Mouse (Mus musculus) hindbrain, embryonic 10.5 days (tissue): ENCODE measurements around the gene Skor1. TPM values are rescaled to one million over a fixed set of nuclear protein-coding genes. Genes with fewer than 3 reads are reported as not detected.

Experiments used
- DNase-seq: peaks from one replicate; pipeline ENCODE4 v3.0.0-alpha.2; 2017; ENCODE audit warnings: low spot score
- H3K27ac ChIP-seq: fragments of 300-500 bp; sonication (generic); 2 replicates; pipeline ENCODE4 v1.5.1; 2016; ENCODE audit warnings: mild to moderate bottlenecking, moderate library complexity
- H3K27me3 ChIP-seq: fragments of 300-500 bp; sonication (generic); 2 replicates; pipeline ENCODE4 v1.6.1; 2016; ENCODE audit warnings: mild to moderate bottlenecking; ENCODE audit not compliant: poor library complexity, insufficient read depth, severe bottlenecking
- H3K36me3 ChIP-seq: fragments of 300-500 bp; sonication (generic); 2 replicates; pipeline ENCODE4 v1.6.1; 2016; ENCODE audit warnings: mild to moderate bottlenecking, moderate library complexity
- H3K4me1 ChIP-seq: fragments of 300-500 bp; sonication (generic); replicated peaks from 2 replicates; pipeline ENCODE4 v1.6.1; 2016; ENCODE audit warnings: mild to moderate bottlenecking
- H3K4me3 ChIP-seq: fragments of 300-500 bp; sonication (generic); 2 replicates; pipeline ENCODE4 v1.5.1; 2016; ENCODE audit warnings: mild to moderate bottlenecking, moderate library complexity
- H3K9me3 ChIP-seq: fragments of 300-500 bp; sonication (generic); 2 replicates; pipeline ENCODE4 v1.6.1; 2016; ENCODE audit warnings: mild to moderate bottlenecking, moderate library complexity
- WGBS: fragments of 180-500 bp; shearing (Covaris S2); methylation state at CpG from one replicate; pipeline ENCODE4 v1.1.7; 2016; 5-methylcytosine and 5-hydroxymethylcytosine counted together
- polyA plus RNA-seq: library from polyadenylated mRNA; unstranded; fragments of >200 nt; fragmentation: Nextera tagmentation; extraction: Ambion mirVana; gene quantifications from 2 replicates; pipeline ENCODE4 v1.2.1, GENCODE M21; 2016

Gene Skor1
- polyA plus RNA-seq, 1 experiment from 2014 or later, result 6.8 TPM

DNA sequence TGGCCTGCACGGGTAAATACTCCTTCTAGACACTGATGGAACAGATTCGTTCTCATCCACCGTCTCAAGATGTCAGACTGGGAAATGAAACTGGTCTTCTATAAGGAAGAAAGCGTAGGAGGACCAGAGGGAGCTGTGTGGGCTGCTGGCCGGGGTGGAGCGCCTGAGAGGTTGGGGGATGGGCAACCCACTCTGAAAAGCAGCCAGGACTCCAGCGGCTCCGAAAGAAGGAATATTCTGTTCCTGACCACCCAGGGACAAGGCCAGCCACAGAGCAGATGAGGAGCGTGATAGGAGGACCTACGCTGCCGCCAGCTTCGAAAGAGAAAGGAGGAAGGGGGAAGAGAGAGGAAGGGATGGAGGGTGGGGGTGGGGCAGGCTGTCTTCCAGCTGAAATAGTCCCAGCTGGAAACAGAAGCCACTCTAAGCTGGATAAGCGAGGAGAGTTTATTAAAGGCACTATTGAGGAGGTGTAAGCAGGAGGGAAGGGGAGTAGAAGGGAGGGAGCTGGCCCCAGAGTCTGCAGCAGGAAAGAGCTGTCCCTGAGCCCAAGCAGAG lies 56.7 kb downstream of the Skor1 start:
- peak overlapping the region; percentile 91 for H3K27ac ChIP-seq
- peak overlapping the region; percentile 49 for H3K4me3 ChIP-seq
- no peaks in the 10 kb centered on the region for H3K27me3 ChIP-seq
- peaks cover 34% of the 10 kb centered on the region for H3K4me1 ChIP-seq
- H3K36me3 ChIP-seq, result no peaks in the 10 kb centered on the region
- under 1% methylated on average over 13 of the region's 13 CpGs for WGBS
- H3K9me3 ChIP-seq, result no peaks in the 10 kb centered on the region
- peak; percentile 83 for DNase-seq

DNA sequence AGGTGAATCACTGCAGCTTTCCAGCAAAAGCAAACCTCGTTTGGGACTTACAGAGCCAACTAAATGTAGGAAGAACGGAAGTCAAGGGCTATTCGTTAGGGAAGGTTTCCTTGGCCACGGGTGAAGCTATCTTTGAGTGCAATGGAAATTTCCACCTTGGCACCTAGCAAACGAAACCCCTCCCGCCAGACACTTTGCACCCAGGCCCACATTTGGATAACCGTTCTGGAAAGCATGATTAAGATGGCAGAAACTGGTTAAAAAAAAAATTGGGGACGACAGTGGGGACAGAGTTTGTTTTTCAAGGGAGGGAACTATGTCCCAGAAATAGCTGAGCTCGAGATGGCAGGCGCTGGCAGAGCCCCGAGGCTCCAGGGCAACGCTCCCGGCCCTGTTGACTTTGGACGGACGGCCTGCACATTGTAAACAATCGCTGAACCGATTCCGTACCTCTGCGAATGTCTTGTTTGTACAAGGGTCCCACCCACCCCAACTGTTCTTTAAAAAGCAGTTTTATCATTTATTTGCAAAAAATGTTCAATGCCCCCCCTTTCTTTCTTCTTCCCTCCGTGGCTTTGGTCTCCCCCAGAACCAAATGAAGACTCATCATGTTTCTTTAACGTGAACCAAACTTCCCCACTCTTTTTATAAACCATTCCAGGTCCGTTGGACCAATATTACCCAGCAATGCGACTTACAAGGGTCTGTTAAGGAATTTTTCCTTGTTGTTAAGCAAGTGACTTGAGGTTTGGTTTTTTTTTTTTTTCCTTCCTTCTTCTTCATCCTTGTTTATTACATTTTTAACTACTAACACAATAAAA lies 57.5 kb downstream of the Skor1 start:
- Histone ChIP-seq H3K4me3 (peak overlapping the region; percentile 49), H3K27ac (peak overlapping the region; percentile 91), H3K36me3 (no peaks in the 10 kb centered on the region), H3K9me3 (no peaks in the 10 kb centered on the region), H3K27me3 (no peaks in the 10 kb centered on the region), H3K4me1 (peaks cover 34% of the 10 kb centered on the region)
- peak; percentile 23 for DNase-seq
- WGBS, result 12% methylated on average over 23 of the region's 23 CpGs

DNA sequence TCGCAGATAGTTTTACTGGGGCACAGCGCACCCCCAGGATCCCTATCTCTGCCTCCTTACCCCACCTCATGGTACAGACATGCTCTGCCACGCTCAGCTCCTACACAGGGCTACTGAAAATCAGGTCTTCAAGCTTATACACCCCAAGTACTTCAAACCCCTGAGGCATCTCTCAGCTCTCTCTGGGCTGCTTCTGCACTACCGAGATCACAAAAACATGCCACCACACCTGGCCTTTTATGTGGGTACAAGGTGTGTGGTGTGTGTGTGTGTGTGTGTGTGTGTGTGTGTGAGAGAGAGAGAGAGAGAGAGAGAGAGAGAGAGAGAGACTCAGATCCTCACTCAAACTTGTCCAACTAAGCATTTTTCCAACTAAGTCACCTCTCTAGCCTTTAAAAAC lies 59.6 kb downstream of the Skor1 start:
- H3K27me3 ChIP-seq, result no peaks in the 10 kb centered on the region

More for the DNA sequence above, 59.6 kb downstream of the Skor1 start:
- WGBS, result 91% methylated on average over 4 of the region's 4 CpGs
- Histone ChIP-seq H3K4me1 (peaks cover 32% of the 10 kb centered on the region), H3K36me3 (no peaks in the 10 kb centered on the region), H3K27ac (no peak overlapping the region), H3K4me3 (no peak overlapping the region), H3K9me3 (no peaks in the 10 kb centered on the region)
- no peak for DNase-seq

Other genes starting within 250 kb of the Skor1 start
- 56.7 and 57.4 TPM in 2 replicates for gene Pias1, start 161.0 kb downstream of the Skor1 start, polyA plus RNA-seq
- 30.6 and 39.3 TPM in 2 replicates for gene Map2k5, start 228.9 kb upstream of the Skor1 start, polyA plus RNA-seq